Mouse (Mus musculus) spleen, adult 12 weeks (tissue): ENCODE measurements around the gene Stim1.
"Not testable (repeated sequence)": the region's sequence is repeated elsewhere in the genome, so short reads cannot be mapped to it uniquely, and the experiment has no call there.

Source experiments
- DNase-seq: peaks from one replicate; pipeline ENCODE4 v3.0.0; 2022; ENCODE audit warnings: low spot score

The Stim1 gene

GRCm38 (mm10) chr7:102363853-102364252, 96.2 kb downstream of the Stim1 start:
- DNase-seq: no peak

GRCm38 (mm10) chr7:102369661-102370060, 102.1 kb downstream of the Stim1 start:
- DNase-seq: no peak

- no peak for DNase-seq
Observed at GRCm38 (mm10) chr7:102370526-102370925, 102.9 kb downstream of the Stim1 start.

GRCm38 (mm10) chr7:102373382-102374072, 105.9 kb downstream of the Stim1 start:
- no peak for DNase-seq

- no peak for DNase-seq
Observed at GRCm38 (mm10) chr7:102383221-102383620, 115.6 kb downstream of the Stim1 start.

GRCm38 (mm10) chr7:102385973-102386372, 118.4 kb downstream of the Stim1 start:
- DNase-seq: no peak

GRCm38 (mm10) chr7:102389082-102389481, 121.5 kb downstream of the Stim1 start:
- no peak for DNase-seq

- DNase-seq: no peak
Observed at GRCm38 (mm10) chr7:102393898-102394297, 126.3 kb downstream of the Stim1 start.

- DNase-seq: no peak
Observed at GRCm38 (mm10) chr7:102395894-102396293, 128.3 kb downstream of the Stim1 start.

- DNase-seq: no peak
Observed at GRCm38 (mm10) chr7:102396331-102396730, 128.7 kb downstream of the Stim1 start.

- DNase-seq: no peak
Observed at GRCm38 (mm10) chr7:102399180-102399731, 131.7 kb downstream of the Stim1 start.

GRCm38 (mm10) chr7:102404118-102404517, 136.5 kb downstream of the Stim1 start:
- no peak for DNase-seq

GRCm38 (mm10) chr7:102407440-102407839, 139.8 kb downstream of the Stim1 start:
- DNase-seq: no peak

GRCm38 (mm10) chr7:102415272-102415671, 147.7 kb downstream of the Stim1 start:
- DNase-seq: not testable (repeated sequence)

GRCm38 (mm10) chr7:102415841-102416240, 148.2 kb downstream of the Stim1 start:
- DNase-seq: no peak

- peak; percentile 30 for DNase-seq
Observed at GRCm38 (mm10) chr7:102417398-102417797, 149.8 kb downstream of the Stim1 start.

GRCm38 (mm10) chr7:102422036-102422435, 154.4 kb downstream of the Stim1 start:
- no peak for DNase-seq

GRCm38 (mm10) chr7:102425933-102426685, 158.5 kb downstream of the Stim1 start:
- DNase-seq: no peak

GRCm38 (mm10) chr7:102434344-102434743, 166.7 kb downstream of the Stim1 start:
- no peak for DNase-seq

GRCm38 (mm10) chr7:102440822-102441656, 173.4 kb downstream of the Stim1 start:
- no peak for DNase-seq

GRCm38 (mm10) chr7:102441657-102442391, 174.2 kb downstream of the Stim1 start, which contains the start of gene Rrm1:
Rrm1 (plus strand) TSS chr7:102441695.
- DNase-seq: peak; percentile 90
